Mouse (Mus musculus): ENCODE results near the gene Myadm. TPM values are rescaled to one million over a fixed set of nuclear protein-coding genes. Genes with fewer than 3 reads are reported as not detected.

Myadm gene
- total and polyA plus RNA-seq, 3 experiments = 0.62 to 7.4 TPM; not detected in 1

GRCm38 (mm10) chr7:3339010-3339409 is 50.1 kb downstream of the Myadm start:
- Histone ChIP-seq H3K27ac (ENCODE audit: control insufficient read depth, low read depth, low read length) (no peak overlapping the region), H3K79me2 (ENCODE audit: control insufficient read depth, insufficient read depth, low read length, poor library complexity) (no peaks in the 10 kb centered on the region), H3K36me3 (ENCODE audit: control insufficient read depth in 1 of 2, insufficient read depth in 2 of 2, low read length in 2 of 2) (no peaks in the 10 kb centered on the region), H3K4me1 (ENCODE audit: control insufficient read depth in 1 of 2, insufficient read depth in 2 of 2, low read length in 2 of 2) (no peaks in the 10 kb centered on the region), H3K4me3 (ENCODE audit: control insufficient read depth in 1 of 2, insufficient read depth in 1 of 2, low read depth in 2 of 2, low read length in 2 of 2) (no peak overlapping the region), H3K27me3 (ENCODE audit: control insufficient read depth in 1 of 2, insufficient read depth in 2 of 2, low read length in 2 of 2) (peaks cover 0 to 3% of the 10 kb centered on the region in 2 experiments; a peak in 2 of 4 replicates), H3K9ac (ENCODE audit: control insufficient read depth, low read depth, low read length, poor library complexity, severe bottlenecking) (no peak overlapping the region), H3K9me3 (replicated peaks; ENCODE audit: insufficient read depth, low read length) (no peaks in the 10 kb centered on the region)
- no peak for TF ChIP-seq POLR2AphosphoS2 (IDR thresholded peaks at IDR 0.05; ENCODE audit: low read length)
- DNase-seq (ENCODE audit: low read depth, low spot score) = no peak

- H3K27ac ChIP-seq (ENCODE audit: control insufficient read depth, low read depth, low read length) = no peak overlapping the region
- H3K9me3 ChIP-seq (replicated peaks; ENCODE audit: insufficient read depth, low read length) = no peaks in the 10 kb centered on the region
- H3K9ac ChIP-seq (ENCODE audit: control insufficient read depth, low read depth, low read length, poor library complexity, severe bottlenecking) = no peak overlapping the region
- no peak for TF ChIP-seq SIN3A (IDR thresholded peaks at IDR 0.05; ENCODE audit: low read length)
- no peak for DNase-seq (ENCODE audit: low read depth, low spot score)
- H3K27me3 ChIP-seq (ENCODE audit: control insufficient read depth in 1 of 2, insufficient read depth in 2 of 2, low read length in 2 of 2) = no peaks in the 10 kb centered on the region
- H3K79me2 ChIP-seq (ENCODE audit: control insufficient read depth, insufficient read depth, low read length, poor library complexity) = no peaks in the 10 kb centered on the region
- no peaks in the 10 kb centered on the region for H3K4me1 ChIP-seq (ENCODE audit: control insufficient read depth in 1 of 2, insufficient read depth in 2 of 2, low read length in 2 of 2)
- no peak overlapping the region for H3K4me3 ChIP-seq (ENCODE audit: control insufficient read depth in 1 of 2, insufficient read depth in 1 of 2, low read depth in 2 of 2, low read length in 2 of 2)
- no peaks in the 10 kb centered on the region for H3K36me3 ChIP-seq (ENCODE audit: control insufficient read depth in 1 of 2, insufficient read depth in 2 of 2, low read length in 2 of 2)
Measured at GRCm38 (mm10) chr7:3343861-3344260, 55.0 kb downstream of the Myadm start.

GRCm38 (mm10) chr7:3345301-3345700 is 56.4 kb downstream of the Myadm start:
- no peaks in the 10 kb centered on the region for H3K9me3 ChIP-seq (replicated peaks; ENCODE audit: insufficient read depth, low read length)
- H3K4me3 ChIP-seq (ENCODE audit: control insufficient read depth in 1 of 2, insufficient read depth in 1 of 2, low read depth in 2 of 2, low read length in 2 of 2) = no peak overlapping the region
- no peak for DNase-seq (ENCODE audit: low read depth, low spot score)
- TF ChIP-seq POLR2A (IDR thresholded peaks at IDR 0.05; ENCODE audit: control insufficient read depth in 1 of 2, insufficient read depth in 1 of 2, low read depth in 1 of 2, low read length in 2 of 2, poor library complexity in 1 of 2) = no peak
- no peak for TF ChIP-seq KAT2A (conservative IDR thresholded peaks at IDR 0.05; ENCODE audit: low read depth, low read length)
- no peak for TF ChIP-seq UBTF (IDR thresholded peaks at IDR 0.05; ENCODE audit: borderline replicate concordance, insufficient read depth, low read depth, low read length)
- no peaks in the 10 kb centered on the region for H3K4me1 ChIP-seq (ENCODE audit: control insufficient read depth in 1 of 2, insufficient read depth in 2 of 2, low read length in 2 of 2)
- no peaks in the 10 kb centered on the region; a peak in 1 of 4 replicates for H3K27me3 ChIP-seq (ENCODE audit: control insufficient read depth in 1 of 2, insufficient read depth in 2 of 2, low read length in 2 of 2)
- no peak overlapping the region for H3K27ac ChIP-seq (ENCODE audit: control insufficient read depth, low read depth, low read length)
- no peaks in the 10 kb centered on the region for H3K79me2 ChIP-seq (ENCODE audit: control insufficient read depth, insufficient read depth, low read length, poor library complexity)
- H3K36me3 ChIP-seq (ENCODE audit: control insufficient read depth in 1 of 2, insufficient read depth in 2 of 2, low read length in 2 of 2) = no peaks in the 10 kb centered on the region
- H3K9ac ChIP-seq (ENCODE audit: control insufficient read depth, low read depth, low read length, poor library complexity, severe bottlenecking) = no peak overlapping the region

GRCm38 (mm10) chr7:3347366-3348287 is 58.7 kb downstream of the Myadm start:
- no peak overlapping the region for H3K27ac ChIP-seq (ENCODE audit: control insufficient read depth, low read depth, low read length)
- no peaks in the 10 kb centered on the region for H3K79me2 ChIP-seq (ENCODE audit: control insufficient read depth, insufficient read depth, low read length, poor library complexity)
- no peak for DNase-seq (ENCODE audit: low read depth, low spot score)
- no peaks in the 10 kb centered on the region for H3K9me3 ChIP-seq (replicated peaks; ENCODE audit: insufficient read depth, low read length)
- H3K36me3 ChIP-seq (ENCODE audit: control insufficient read depth in 1 of 2, insufficient read depth in 2 of 2, low read length in 2 of 2) = no peaks in the 10 kb centered on the region
- H3K27me3 ChIP-seq (ENCODE audit: control insufficient read depth in 1 of 2, insufficient read depth in 2 of 2, low read length in 2 of 2) = no peaks in the 10 kb centered on the region; a peak in 1 of 4 replicates
- H3K4me1 ChIP-seq (ENCODE audit: control insufficient read depth in 1 of 2, insufficient read depth in 2 of 2, low read length in 2 of 2) = no peaks in the 10 kb centered on the region
- H3K9ac ChIP-seq (ENCODE audit: control insufficient read depth, low read depth, low read length, poor library complexity, severe bottlenecking) = no peak overlapping the region
- H3K4me3 ChIP-seq (ENCODE audit: control insufficient read depth in 1 of 2, insufficient read depth in 1 of 2, low read depth in 2 of 2, low read length in 2 of 2) = no peak overlapping the region
- TF ChIP-seq ZC3H11A (IDR thresholded peaks at IDR 0.05; ENCODE audit: low read depth, low read length) = no peak
- no peak for TF ChIP-seq MXI1 (IDR thresholded peaks at IDR 0.05; ENCODE audit: low read depth, low read length)
- no peak for TF ChIP-seq BHLHE40 (IDR thresholded peaks at IDR 0.05; ENCODE audit: borderline replicate concordance, low read depth, low read length)
- TF ChIP-seq RCOR1 (IDR thresholded peaks at IDR 0.05; ENCODE audit: low read depth, low read length) = no peak
- no peak for TF ChIP-seq ZMIZ1 (IDR thresholded peaks at IDR 0.05; ENCODE audit: low read depth, low read length)
- TF ChIP-seq ZNF384 (IDR thresholded peaks at IDR 0.05; ENCODE audit: low read depth, low read length) = no peak
- TF ChIP-seq ELF1 (IDR thresholded peaks at IDR 0.05; ENCODE audit: low read depth, low read length) = no peak
- no peak for TF ChIP-seq HCFC1 (IDR thresholded peaks at IDR 0.05; ENCODE audit: low read depth, low read length)
- no peak for TF ChIP-seq ETS1 (IDR thresholded peaks at IDR 0.05; ENCODE audit: low read depth, low read length)
- TF ChIP-seq NELFE (IDR thresholded peaks at IDR 0.05; ENCODE audit: low read depth, low read length) = no peak
- TF ChIP-seq CHD1 (IDR thresholded peaks at IDR 0.05; ENCODE audit: low read depth, low read length) = no peak
- TF ChIP-seq TCF12 (IDR thresholded peaks at IDR 0.05; ENCODE audit: low read depth, low read length) = no peak
- no peak for TF ChIP-seq MAZ (IDR thresholded peaks at IDR 0.05; ENCODE audit: low read depth, low read length)
- TF ChIP-seq USF1 (IDR thresholded peaks at IDR 0.05; ENCODE audit: low read depth, low read length) = no peak
- no peak for TF ChIP-seq SMC3 (IDR thresholded peaks at IDR 0.05; ENCODE audit: low read depth, low read length)
